Mouse (Mus musculus) hindbrain, embryonic 10.5 days (tissue): ENCODE results near the gene Mb21d2. TPM values are rescaled to one million over a fixed set of nuclear protein-coding genes. Genes with fewer than 3 reads are reported as not detected.

ENCODE experiments used
- DNase-seq: peaks from one replicate; pipeline ENCODE4 v3.0.0-alpha.2; 2017; ENCODE audit warnings: low spot score
- H3K27ac ChIP-seq: fragments of 300-500 bp; sonication (generic); 2 replicates; pipeline ENCODE4 v1.5.1; 2016; ENCODE audit warnings: mild to moderate bottlenecking, moderate library complexity
- H3K27me3 ChIP-seq: fragments of 300-500 bp; sonication (generic); 2 replicates; pipeline ENCODE4 v1.6.1; 2016; ENCODE audit warnings: mild to moderate bottlenecking; ENCODE audit not compliant: poor library complexity, insufficient read depth, severe bottlenecking
- H3K36me3 ChIP-seq: fragments of 300-500 bp; sonication (generic); 2 replicates; pipeline ENCODE4 v1.6.1; 2016; ENCODE audit warnings: mild to moderate bottlenecking, moderate library complexity
- H3K4me1 ChIP-seq: fragments of 300-500 bp; sonication (generic); replicated peaks from 2 replicates; pipeline ENCODE4 v1.6.1; 2016; ENCODE audit warnings: mild to moderate bottlenecking
- H3K4me3 ChIP-seq: fragments of 300-500 bp; sonication (generic); 2 replicates; pipeline ENCODE4 v1.5.1; 2016; ENCODE audit warnings: mild to moderate bottlenecking, moderate library complexity
- H3K9me3 ChIP-seq: fragments of 300-500 bp; sonication (generic); 2 replicates; pipeline ENCODE4 v1.6.1; 2016; ENCODE audit warnings: mild to moderate bottlenecking, moderate library complexity
- WGBS: fragments of 180-500 bp; shearing (Covaris S2); methylation state at CpG from one replicate; pipeline ENCODE4 v1.1.7; 2016; 5-methylcytosine and 5-hydroxymethylcytosine counted together
- polyA plus RNA-seq: library from polyadenylated mRNA; unstranded; fragments of >200 nt; fragmentation: Nextera tagmentation; extraction: Ambion mirVana; gene quantifications from 2 replicates; pipeline ENCODE4 v1.2.1, GENCODE M21; 2016

The Mb21d2 gene
- polyA plus RNA-seq, 1 experiment from 2014 or later = 6.3 TPM

GRCm38 (mm10) chr16:28840075-28840974, 89.1 kb downstream of the Mb21d2 start:
- WGBS = 65% methylated on average over 24 of the region's 24 CpGs
- peaks cover 11% of the 10 kb centered on the region for H3K27me3 ChIP-seq

GRCm38 (mm10) chr16:28839575-28839974, 89.9 kb downstream of the Mb21d2 start:
- H3K36me3 ChIP-seq = no peaks in the 10 kb centered on the region
- DNase-seq = no peak
- 76% methylated on average over 9 of the region's 9 CpGs for WGBS
- no peak overlapping the region for H3K4me3 ChIP-seq
- H3K27me3 ChIP-seq = peaks cover 8% of the 10 kb centered on the region
- H3K27ac ChIP-seq = no peak overlapping the region
- no peaks in the 10 kb centered on the region for H3K9me3 ChIP-seq
- peaks cover 28% of the 10 kb centered on the region for H3K4me1 ChIP-seq

More at GRCm38 (mm10) chr16:28840075-28840974, 89.1 kb downstream of the Mb21d2 start:
- H3K36me3 ChIP-seq = no peaks in the 10 kb centered on the region
- H3K4me3 ChIP-seq = no peak overlapping the region
- H3K27ac ChIP-seq = no peak overlapping the region
- H3K9me3 ChIP-seq = no peaks in the 10 kb centered on the region
- H3K4me1 ChIP-seq = peaks cover 28% of the 10 kb centered on the region
- DNase-seq = peak; percentile 51

- H3K27me3 ChIP-seq = no peaks in the 10 kb centered on the region
- peaks cover 35% of the 10 kb centered on the region for H3K4me1 ChIP-seq
- peak; percentile 53 for DNase-seq
- no peaks in the 10 kb centered on the region for H3K36me3 ChIP-seq
- no peak overlapping the region for H3K4me3 ChIP-seq
- H3K27ac ChIP-seq = no peak overlapping the region
- 21% methylated on average over 12 of the region's 12 CpGs for WGBS
- H3K9me3 ChIP-seq = no peaks in the 10 kb centered on the region
These were observed 91.5 kb downstream of the Mb21d2 start for GRCm38 (mm10) chr16:28838016-28838415.

GRCm38 (mm10) chr16:28832085-28832635, 97.3 kb downstream of the Mb21d2 start:
- H3K27me3 ChIP-seq = no peaks in the 10 kb centered on the region
- H3K4me1 ChIP-seq = peaks cover 23% of the 10 kb centered on the region
- H3K9me3 ChIP-seq = no peaks in the 10 kb centered on the region
- H3K36me3 ChIP-seq = peaks cover 18% of the 10 kb centered on the region
- no peak overlapping the region for H3K27ac ChIP-seq
- WGBS = 58% methylated on average over 12 of the region's 12 CpGs
- H3K4me3 ChIP-seq = no peak overlapping the region
- no peak for DNase-seq

- no peak overlapping the region for H3K4me3 ChIP-seq
- no peaks in the 10 kb centered on the region for H3K9me3 ChIP-seq
- H3K27ac ChIP-seq = no peak overlapping the region
- WGBS = 92% methylated on average over 10 of the region's 10 CpGs
- no peak for DNase-seq
- no peaks in the 10 kb centered on the region for H3K27me3 ChIP-seq
- H3K4me1 ChIP-seq = peaks cover 19% of the 10 kb centered on the region
- peaks cover 37% of the 10 kb centered on the region for H3K36me3 ChIP-seq
These were observed 100.1 kb downstream of the Mb21d2 start for GRCm38 (mm10) chr16:28829263-28829955.

GRCm38 (mm10) chr16:28824781-28825180, 104.7 kb downstream of the Mb21d2 start:
- Histone ChIP-seq H3K27ac (no peak overlapping the region), H3K4me3 (no peak overlapping the region), H3K4me1 (no peaks in the 10 kb centered on the region), H3K9me3 (no peaks in the 10 kb centered on the region), H3K27me3 (no peaks in the 10 kb centered on the region), H3K36me3 (peaks cover 37% of the 10 kb centered on the region)
- whole genome bisulfite sequencing = 95% methylated on average over 8 of the region's 8 CpGs
- DNase-seq = no peak

- H3K9me3 ChIP-seq = no peaks in the 10 kb centered on the region
- no peak overlapping the region for H3K27ac ChIP-seq
- H3K4me1 ChIP-seq = peaks cover 7% of the 10 kb centered on the region; the same call in 1 of the 2 replicates
- DNase-seq = no peak
- peaks cover 16% of the 10 kb centered on the region for H3K36me3 ChIP-seq
- 87% methylated on average over 6 of the region's 6 CpGs for WGBS
- no peak overlapping the region for H3K4me3 ChIP-seq
- no peaks in the 10 kb centered on the region for H3K27me3 ChIP-seq
These were observed 107.7 kb downstream of the Mb21d2 start for GRCm38 (mm10) chr16:28821774-28822173.

GRCm38 (mm10) chr16:28818749-28819285, 110.7 kb downstream of the Mb21d2 start:
- Histone ChIP-seq H3K36me3 (no peaks in the 10 kb centered on the region), H3K27me3 (no peaks in the 10 kb centered on the region), H3K4me3 (no peak overlapping the region), H3K27ac (no peak overlapping the region), H3K9me3 (peaks cover 5% of the 10 kb centered on the region), H3K4me1 (peaks cover 7% of the 10 kb centered on the region; the same call in 1 of the 2 replicates)
- 39% methylated on average over 5 of the region's 5 CpGs for WGBS
- DNase-seq = no peak

GRCm38 (mm10) chr16:28813290-28813689, 116.2 kb downstream of the Mb21d2 start:
- DNase-seq = no peak
- whole genome bisulfite sequencing = 91% methylated on average over 1 of the region's 1 CpGs
- no peaks in the 10 kb centered on the region for H3K4me1 ChIP-seq

GRCm38 (mm10) chr16:28809089-28809488, 120.4 kb downstream of the Mb21d2 start:
- no peak overlapping the region for H3K4me3 ChIP-seq
- no peak overlapping the region for H3K27ac ChIP-seq
- peaks cover 19% of the 10 kb centered on the region for H3K9me3 ChIP-seq
- no peaks in the 10 kb centered on the region for H3K36me3 ChIP-seq
- H3K4me1 ChIP-seq = no peaks in the 10 kb centered on the region
- 12% methylated on average over 1 of the region's 1 CpGs for WGBS
- no peaks in the 10 kb centered on the region for H3K27me3 ChIP-seq
- no peak for DNase-seq

More at GRCm38 (mm10) chr16:28813290-28813689, 116.2 kb downstream of the Mb21d2 start:
- Histone ChIP-seq H3K27ac (no peak overlapping the region), H3K36me3 (no peaks in the 10 kb centered on the region), H3K9me3 (peaks cover 21% of the 10 kb centered on the region), H3K4me3 (no peak overlapping the region), H3K27me3 (no peaks in the 10 kb centered on the region)

GRCm38 (mm10) chr16:28793115-28793514, 136.4 kb downstream of the Mb21d2 start:
- Histone ChIP-seq H3K4me1 (no peaks in the 10 kb centered on the region), H3K27me3 (no peaks in the 10 kb centered on the region), H3K4me3 (no peak overlapping the region), H3K36me3 (no peaks in the 10 kb centered on the region), H3K9me3 (no peaks in the 10 kb centered on the region), H3K27ac (no peak overlapping the region)
- DNase-seq = peak; percentile 41
- 3% methylated on average over 4 of the region's 4 CpGs for WGBS
